Mouse (Mus musculus): Measurements from ENCODE around the gene Gm8180.
"Not testable (repeated sequence)": the region's sequence is repeated elsewhere in the genome, so short reads cannot be mapped to it uniquely, and the experiment has no call there.

Gm8180 gene

DNA sequence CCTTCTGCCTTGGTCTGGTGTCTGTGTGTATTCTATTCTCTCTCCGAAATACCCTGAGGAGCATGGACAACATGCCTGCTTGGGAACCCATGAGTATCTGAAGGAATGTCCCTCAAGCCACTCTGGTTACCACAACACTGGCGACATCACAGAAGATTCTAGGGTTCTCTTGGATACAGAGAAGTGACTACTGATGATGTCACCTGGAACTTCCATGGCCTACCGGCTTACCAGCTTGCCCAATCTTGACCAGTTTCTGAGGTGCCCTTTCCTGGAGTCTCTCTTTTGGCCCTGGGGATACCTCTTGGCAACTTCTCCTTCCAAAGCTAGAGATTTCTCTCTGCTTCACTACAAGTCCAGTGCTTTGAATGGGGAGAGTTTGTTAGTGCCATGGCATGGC, at the start of gene Gm8180:
Gene Gm8180, minus strand, starts transcription at position 101 of the 400 bp plus-strand sequence.
- not testable (repeated sequence) for DNase-seq

DNA sequence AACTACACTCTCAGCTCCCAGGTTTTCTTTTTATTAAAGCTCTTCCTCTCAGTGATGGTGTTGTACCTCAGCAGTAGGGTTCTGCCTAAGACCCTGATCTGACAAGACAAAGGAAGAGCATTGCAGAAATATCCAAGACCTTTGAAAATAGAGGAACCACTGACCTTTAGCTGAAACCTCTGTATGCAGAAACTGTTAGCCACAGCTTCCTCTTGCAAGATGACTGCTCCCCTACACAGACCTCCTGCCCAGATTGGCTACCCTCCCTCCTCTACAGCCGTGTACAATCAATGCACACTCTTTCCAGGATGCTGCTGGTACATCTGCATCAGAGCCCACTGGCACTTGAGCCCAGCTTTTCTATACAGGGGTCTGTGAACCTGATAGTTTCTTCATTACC, 45.8 kb upstream of the Gm8180 start:
- DNase-seq = not testable (repeated sequence)

DNA sequence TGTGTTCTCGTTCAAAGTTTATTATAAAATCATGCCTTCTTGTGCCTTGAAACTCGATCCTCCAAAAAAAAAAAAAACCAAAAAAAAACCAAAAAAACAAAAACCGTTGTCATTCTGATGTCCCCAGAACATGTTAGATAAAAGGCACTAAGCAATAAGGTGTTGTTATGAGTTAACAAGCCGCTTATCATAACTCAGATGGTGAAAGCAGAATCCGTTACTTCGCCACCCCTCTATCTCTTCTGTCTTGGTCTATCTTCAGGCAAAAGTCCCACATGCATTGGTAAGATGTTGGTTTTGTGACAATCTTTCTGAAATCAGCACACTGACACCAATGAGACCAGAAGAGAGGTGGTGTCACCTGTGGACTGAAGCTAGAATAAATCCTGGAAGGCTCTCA, 39.6 kb upstream of the Gm8180 start:
- not testable (repeated sequence) for DNase-seq

DNA sequence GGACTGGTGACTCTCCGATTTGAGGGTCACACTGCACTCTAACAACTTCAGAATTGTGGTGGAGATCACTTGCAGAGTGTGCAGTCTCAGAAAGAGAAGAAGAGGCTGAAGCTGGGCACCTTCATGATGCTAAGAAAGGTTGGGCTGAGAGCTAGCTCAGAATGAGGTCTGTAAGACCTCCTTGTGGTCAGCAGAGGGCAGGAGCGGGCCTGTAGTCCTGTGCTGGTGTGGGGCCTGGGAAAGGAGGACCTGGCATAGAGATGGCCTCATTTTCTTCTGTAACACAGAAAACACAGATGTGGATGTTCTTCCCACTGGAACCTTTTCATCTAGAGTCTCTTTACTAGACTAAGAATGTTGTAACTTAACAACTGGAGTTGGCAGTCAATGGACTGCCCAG, 37.3 kb upstream of the Gm8180 start:
- DNase-seq = not testable (repeated sequence)

DNA sequence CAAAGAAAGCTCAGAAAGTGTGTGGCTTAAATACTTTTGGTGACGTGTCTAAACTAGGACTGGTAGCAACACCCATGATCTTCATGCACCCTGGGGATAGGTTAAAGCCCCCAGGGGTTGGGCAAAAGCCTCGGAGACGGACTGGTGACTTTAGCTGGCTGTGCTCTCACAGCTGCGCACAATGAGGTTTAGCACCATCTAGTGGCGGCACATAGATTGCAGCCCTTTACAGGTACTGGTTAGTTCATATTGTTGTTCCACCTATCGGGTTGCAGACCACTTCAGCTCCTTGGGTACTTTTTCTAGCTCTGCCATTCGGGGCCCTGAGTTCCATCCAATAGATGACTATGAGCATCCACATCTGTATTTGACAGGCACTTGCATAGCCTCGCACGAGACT, 27.9 kb upstream of the Gm8180 start:
- DNase-seq = peak; percentile 50

DNA sequence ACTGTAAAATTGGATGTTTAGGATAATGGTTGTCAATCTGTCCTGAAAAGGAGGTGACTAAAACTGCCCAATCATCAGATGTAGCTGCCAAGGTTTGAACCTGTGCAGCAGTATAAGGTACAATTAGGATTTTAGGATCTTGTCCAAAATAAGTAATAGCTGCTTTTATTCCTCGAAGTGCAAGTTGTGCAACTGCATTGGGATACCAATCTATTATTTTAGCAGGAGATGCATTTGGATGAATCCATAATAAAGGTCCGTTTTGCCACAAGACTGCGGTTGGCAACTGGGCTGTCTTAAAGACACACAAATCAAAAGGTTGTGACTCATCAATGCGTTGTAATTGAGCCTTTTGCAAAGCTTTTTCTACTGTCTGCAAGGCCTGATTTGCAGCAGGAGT, 23.6 kb upstream of the Gm8180 start:
- not testable (repeated sequence) for DNase-seq

DNA sequence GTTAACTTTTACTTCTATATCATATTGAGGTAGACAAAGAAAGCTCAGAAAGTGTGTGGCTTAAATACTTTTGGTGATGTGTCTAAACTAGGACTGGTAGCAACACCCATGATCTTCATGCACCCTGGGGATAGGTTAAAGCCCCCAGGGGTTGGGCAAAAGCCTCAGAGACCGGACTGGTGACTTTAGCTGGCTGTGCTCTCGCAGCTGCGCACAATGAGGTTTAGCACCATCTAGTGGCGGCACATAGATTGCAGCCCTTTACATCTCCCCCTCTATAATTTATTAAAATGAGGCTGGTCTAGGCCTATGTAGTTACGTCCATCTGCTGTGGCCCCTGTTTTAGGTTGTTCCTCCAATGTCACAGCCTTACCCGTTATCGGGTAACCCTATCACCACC, 19.9 kb upstream of the Gm8180 start:
- DNase-seq = not testable (repeated sequence)

DNA sequence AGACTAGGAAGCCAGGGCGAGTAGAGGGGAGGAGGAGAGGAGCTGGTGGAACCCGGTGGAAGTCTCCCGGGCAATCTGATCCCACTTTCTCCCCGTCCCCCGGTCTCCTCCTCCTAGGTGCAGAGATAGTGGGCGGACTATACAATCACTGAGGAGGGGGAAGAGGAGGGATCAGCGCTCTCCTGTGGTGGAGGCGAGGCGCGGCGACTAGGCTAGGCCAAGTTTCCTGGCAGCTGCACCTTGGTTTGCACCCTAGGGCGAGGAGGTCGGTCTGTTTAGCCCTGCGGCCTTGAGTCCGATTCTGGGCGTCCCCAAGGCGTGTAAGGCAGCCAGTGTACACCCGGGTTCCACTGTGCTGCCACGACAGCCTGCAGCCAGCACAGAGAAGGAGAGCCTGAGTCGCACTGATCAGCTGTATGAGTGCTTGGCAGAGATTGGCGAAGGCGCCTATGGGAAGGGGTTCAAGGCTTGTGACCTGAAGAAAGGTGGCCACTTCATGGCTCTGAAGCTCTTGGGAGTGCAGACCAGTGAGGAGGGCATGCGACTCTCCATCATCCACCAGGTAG, 12.4 kb upstream of the Gm8180 start:
- DNase-seq = not testable (repeated sequence)

DNA sequence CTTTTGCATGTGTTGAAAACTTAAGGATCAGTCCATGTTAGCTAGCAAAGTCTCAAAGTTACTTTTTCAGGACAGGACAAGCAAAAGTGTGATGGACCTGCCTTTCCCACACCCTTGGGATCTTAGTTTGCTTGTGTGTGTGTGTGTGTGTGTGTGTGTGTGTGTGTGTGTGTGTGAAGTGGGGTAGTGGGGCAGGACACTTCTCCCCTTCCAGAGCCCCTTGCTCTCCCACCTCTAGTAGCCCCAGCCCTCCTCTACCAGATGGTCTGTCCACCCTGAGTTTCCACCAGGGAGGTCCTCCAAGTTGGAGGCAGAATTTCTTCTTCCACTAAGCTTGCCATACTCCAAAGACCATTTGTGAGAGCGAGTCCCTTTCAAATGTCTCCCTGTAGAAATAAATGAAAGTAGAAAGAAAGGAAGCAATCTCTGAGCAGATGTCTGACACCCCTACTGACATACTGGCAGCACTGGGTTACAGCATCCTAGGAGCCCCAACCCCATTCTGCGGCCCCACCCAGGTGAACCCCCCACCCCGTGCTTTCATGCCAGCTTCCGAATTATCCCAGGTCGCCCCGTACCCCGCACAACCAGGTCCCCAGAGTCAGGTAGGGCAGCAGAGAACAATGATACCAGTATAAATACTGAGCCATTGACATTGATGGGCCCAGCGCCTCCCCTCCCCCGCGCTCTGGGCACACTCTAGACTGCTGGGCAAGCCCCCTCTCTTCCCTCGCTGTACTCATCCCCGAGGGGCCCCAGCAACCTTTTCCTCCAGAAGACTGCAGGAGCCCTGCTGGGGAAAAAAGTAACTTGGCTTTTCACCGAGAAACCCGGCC, 11.7 kb upstream of the Gm8180 start:
- DNase-seq = no peak

DNA sequence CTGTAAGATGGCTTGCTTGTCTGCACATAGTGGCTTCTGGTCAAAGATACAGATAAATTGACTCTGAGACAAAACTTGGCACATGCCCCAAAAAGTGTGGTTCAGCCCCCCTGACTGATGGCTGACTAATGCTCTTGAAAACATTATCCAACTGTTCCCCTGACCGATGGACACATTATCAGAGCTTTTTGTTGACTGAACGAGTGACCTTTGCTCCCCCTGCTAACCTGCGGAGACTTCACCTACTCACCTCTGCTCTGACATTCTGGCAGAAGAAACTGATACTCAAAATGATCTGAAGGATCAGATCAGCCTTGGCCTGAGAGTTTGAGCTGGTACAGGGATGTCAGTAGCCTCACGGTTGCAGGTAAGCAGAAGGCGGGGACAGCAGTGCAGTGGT, 9.3 kb upstream of the Gm8180 start:
- DNase-seq = not testable (repeated sequence)

DNA sequence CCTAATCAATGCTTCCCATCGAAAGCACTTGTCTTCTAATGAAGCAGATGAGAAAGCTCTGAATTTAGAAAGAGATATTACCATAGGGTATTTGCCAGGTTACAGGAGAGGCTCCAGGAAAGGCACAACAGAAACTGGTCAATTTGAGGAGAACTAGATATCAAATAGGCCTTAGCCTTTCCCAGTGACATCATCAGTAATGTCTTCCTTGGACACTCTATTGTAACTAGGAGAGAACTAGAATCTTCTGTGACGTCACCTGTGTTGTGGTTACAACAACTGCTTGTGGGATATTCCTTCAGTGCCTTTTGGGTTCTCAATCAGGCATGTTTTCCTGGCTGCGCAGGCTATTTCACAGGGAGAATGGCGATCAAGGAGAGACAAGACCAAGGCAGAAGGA, 37.0 kb downstream of the Gm8180 start, which contains the start of gene Gm6526:
Gene Gm6526, plus strand, starts transcription at position 301 of the 400 bp plus-strand sequence.
- DNase-seq = not testable (repeated sequence)
